Mouse (Mus musculus) kidney, adult 8-10 months (tissue): ENCODE results near the gene Adamts7.

Experiments
- DNase-seq, 2 experiments: peaks; one replicate each; pipeline ENCODE4 v3.0.0; 2022

Gene Adamts7

DNA sequence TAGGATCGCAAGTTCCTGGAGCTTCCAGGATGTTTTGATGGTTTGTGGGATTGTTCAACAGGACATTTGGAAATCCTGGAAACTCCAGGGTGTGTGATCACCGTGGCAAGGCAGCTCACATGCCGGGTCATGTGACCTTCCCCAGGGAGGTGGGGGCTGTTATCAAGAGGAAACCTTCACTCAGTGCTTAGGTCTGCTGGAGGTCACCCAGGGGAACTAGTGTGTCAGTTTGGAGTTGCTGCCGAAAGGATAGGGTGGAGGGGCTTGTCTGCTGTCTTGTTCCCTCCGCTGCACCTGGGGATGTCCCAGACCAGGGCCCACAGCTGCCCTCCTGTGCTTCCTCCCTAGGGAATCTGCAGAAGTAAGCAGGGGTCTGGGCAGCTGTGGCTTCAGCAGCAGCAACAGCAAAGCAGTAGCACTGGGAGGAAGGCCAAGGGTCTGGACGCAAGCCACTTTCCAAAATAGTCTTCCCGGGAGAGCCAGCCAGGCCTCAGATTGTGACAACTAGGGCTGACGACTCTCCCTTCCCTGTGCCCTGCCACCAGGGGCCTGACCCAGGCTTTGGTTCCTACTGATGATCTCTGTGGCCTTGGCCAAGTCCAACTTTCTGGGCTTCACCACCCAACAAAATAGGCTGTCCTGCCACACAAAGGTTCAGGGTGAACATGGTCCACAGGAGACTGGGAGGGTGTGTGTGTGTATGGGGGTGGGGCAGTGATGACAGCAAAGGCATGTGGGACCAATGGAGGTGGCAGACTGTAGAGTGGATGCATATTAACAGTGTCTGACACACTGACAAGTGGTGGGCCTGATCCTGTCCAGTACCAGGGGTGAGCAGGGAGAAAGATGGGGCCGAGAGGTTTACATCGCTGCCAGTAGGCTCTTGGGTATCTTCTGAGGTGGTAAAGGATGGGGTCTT lies 35.9 kb downstream of the Adamts7 start:
- DNase-seq = peak; percentile 70 to 75

GRCm38 (mm10) chr9:90199611-90200010 lies 36.7 kb downstream of the Adamts7 start:
- no peak for DNase-seq

DNA sequence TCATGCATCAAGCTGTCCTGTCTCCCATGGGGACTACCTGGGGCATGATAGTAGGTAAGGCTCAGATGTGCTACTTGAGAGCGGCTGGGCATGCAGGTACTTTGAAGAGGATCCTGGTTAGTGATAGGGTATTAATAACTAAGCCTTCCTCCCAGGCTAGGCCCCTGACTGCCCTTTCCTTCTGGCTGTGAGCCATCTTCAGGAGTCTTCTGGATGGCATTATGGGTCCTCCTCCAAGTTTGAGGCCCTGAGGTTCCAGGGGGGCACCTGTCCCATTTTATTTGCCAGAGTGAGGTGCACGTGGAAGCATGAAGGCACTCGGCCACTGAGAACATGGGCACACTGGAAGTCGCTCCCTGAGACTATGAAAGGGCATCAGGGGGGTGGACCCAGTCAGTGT lies 37.6 kb downstream of the Adamts7 start:
- DNase-seq = no peak

DNA sequence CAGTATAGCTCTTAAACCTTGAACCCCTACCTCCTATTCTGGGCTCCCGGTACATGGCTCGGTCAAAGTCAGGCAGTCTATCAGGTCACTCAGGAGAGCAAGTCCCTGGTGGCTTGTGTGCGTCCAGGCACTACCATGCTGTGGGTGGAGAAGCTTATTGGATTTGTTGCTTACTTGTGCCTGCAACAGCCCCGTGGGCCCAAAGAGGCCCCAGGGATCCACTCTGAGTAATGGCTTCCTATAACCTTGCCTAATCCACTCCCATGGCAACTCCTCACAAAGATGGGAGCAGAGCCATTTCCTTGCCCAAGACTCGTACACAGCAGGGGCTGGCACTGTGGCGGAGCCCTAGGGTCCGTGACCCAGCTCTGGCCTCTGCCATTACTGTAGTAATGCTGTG lies 38.2 kb downstream of the Adamts7 start:
- DNase-seq = no peak

GRCm38 (mm10) chr9:90201541-90201940 lies 38.7 kb downstream of the Adamts7 start:
- no peak for DNase-seq

- no peak for DNase-seq
Measured at GRCm38 (mm10) chr9:90203233-90203632, 40.4 kb downstream of the Adamts7 start.

- DNase-seq = no peak
Measured at GRCm38 (mm10) chr9:90204396-90204915, 41.6 kb downstream of the Adamts7 start.

DNA sequence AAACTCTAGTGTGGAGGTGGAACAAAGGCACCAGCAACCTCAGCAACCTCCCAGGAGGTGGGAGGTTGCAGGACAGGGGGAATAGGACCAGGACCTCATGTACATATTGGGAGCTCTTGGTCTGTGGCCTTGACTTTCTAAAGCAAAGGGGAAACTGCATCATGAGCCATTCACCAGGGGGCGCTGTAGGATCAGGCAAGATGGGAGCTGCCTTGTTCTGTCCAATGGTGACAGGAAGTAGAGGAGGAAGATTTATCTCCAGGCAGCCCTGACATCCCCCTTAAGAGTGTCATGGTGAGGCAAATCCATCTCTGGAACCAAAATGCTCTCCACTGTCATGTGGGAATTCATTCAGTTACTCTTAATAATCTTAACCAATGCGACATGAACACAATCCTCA lies 43.6 kb downstream of the Adamts7 start:
- peak; percentile 51 to 82 for DNase-seq

DNA sequence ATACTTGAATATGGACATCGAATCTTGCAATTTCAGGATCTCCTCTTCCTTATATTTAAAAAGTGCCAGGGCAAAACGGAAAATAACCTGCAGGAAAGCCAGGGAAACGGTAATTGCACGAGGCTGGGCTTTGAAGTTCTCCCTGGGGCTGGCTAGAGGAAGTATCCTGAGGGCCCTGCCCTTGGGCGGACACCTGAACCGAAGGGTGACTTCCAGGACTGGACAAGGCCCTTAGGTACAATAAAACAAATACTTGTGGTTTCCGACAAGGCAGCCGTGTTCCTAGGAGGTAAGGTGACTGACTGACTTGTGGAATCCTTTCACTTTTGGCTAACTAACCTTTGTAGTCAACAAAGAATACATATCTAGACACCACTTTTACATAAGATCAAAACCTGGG lies 44.9 kb downstream of the Adamts7 start:
- DNase-seq = no peak

- DNase-seq = no peak
Measured at GRCm38 (mm10) chr9:90208655-90209054, 45.8 kb downstream of the Adamts7 start.

DNA sequence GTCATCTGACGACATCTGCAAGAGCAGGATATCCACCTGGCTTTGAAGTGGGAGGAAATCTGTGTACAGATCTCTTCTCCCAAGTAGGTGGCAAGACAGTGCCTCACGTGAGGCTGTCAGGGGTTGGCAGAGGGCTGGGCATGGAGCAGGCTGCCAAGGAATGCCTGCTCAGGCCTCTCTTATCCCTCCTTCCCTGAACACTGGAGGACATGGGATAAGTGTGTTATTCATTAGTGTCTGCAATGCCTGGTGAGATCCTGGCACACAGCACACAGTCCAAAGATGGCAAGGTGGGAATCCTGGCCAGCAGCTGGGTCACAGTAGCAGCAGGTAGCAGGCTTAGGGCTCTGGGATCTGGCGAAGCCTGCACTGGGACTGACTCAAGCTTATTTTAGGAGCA lies 50.3 kb downstream of the Adamts7 start:
- DNase-seq = no peak

DNA sequence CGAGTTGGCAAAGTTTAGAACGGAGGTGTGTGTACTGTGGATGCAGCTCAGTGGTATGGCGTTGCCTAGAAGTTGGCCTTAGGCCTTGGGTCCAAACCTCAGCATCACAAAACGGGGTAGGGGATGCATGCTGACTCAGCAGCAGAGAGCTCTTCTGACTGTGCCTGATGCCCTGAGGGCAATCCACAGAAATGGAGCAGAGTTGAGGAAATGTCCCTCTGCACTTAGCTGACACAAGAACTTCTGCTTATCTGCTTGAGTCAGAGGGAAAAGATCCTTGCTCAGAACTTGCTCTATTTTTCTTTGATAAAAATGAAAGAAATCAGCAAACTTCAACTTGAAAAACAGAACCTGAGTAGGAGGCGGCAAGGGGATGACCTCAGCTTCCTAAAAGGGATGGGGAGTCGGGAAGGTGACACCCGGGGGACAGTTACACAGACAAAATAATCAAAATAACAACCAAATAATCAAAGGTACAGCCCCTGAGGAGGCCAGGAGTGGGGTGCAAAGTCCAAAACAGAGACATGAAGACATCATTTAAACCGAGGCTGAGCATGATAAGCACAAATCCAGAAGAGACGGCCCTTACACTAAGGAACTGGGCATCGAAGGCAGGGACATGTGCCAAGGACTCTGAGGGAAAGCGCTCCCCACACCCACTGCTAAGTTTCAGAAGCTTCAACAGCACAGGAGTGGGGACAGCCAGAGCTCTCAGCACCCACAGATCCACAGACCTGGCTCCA lies 53.6 kb downstream of the Adamts7 start:
- DNase-seq = no peak

GRCm38 (mm10) chr9:90217501-90217900 lies 54.6 kb downstream of the Adamts7 start:
- DNase-seq = no peak

DNA sequence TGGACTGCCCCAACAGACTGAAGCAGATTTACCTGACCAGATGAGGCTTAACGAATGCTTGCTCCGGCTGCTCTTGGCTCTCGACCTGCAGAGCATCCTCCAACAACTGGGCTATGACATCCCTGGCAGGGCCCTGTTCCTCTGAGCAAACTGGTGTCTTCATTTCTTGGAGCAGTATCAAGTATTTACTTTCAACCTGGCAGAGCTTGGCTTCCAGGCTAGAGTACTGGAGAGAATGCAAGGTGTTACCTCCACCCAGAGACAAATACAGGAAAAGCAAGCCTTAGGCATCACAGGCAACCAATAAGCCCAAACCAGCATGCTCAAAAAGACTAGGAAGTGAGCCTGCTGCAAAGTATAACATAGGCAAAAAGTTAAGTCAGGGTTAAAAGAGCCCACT lies 59.4 kb downstream of the Adamts7 start:
- DNase-seq = no peak

GRCm38 (mm10) chr9:90226081-90226741 lies 63.3 kb downstream of the Adamts7 start:
- DNase-seq = peak; percentile 19 to 47

DNA sequence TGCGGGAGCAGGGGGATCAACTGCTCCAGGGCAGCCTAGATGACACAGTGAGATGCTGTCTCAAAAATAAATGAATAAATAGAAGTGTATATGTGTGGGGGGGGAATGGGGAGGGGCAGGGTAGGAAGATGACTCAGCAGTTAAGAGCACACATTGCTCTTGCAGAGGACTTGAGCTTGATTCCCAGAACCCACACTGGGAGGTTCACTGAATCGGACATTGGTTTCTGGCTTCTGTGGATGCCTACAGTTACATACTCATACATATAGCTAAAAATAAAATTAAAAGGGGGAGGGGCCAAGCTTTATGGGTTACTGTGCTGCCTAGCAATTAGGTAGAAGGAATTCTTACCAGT lies 63.9 kb downstream of the Adamts7 start:
- no peak for DNase-seq

DNA sequence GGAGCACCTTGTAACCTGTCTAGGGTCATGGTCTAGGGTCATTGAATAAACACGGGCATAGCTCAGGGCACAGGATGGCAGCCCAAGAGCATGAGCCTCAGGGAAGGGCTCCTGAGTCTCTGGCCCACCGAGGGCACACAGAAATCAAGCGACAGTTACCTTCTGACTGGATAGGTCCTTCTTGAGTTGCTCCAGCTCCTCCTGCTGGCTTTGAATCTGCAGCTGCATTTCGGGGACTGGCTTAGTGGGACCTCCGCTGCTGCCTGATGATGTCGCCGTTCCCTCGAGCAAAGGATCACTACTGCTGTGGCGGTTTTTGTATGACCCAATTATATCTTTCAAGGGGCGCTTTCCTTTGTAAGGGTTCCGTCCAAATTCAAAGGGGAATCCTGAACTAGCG lies 64.3 kb downstream of the Adamts7 start:
- peak; percentile 19 to 41 for DNase-seq

DNA sequence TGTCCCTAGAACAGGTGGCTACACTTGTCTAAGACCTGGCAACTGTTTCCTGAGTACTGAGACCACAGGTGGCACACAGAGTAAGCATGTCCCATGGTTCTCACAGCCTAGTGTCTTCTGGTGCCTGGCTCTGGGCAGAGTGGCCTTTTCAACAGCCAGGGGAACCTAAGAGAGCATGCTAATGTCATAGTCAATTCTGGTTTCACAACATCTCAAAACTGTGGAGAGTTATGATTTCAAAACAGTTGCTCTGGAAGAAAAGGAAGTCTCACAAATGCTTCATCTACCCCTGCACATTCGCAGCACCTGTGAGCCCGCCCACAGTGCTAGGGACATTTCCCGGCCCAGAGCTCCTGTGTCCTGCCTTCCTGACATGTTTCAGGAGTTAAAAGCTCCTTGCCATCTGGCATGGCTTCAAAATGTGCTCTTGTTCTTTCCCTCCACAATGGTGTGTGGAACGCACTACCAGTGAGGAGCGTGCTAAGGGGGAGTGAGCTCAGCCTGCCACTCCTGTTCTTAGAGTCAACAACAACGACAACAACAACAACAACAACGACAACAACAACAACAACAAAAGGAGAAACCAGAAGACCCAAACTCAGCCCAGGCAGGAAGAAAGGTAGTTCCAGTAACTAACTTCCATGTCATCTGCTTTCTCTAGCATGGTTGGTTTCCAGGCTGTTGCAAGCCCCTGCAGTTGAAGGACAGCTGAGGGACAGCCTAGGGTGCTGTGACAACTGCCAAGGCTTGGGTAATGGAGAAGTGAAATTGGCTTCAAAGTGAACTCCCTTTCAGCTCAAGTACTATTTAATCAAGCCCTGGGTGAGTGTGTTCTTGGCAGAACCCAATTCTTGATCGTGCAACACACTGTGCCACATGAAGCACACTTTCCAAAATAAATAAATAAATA lies 70.2 kb downstream of the Adamts7 start:
- DNase-seq = no peak

DNA sequence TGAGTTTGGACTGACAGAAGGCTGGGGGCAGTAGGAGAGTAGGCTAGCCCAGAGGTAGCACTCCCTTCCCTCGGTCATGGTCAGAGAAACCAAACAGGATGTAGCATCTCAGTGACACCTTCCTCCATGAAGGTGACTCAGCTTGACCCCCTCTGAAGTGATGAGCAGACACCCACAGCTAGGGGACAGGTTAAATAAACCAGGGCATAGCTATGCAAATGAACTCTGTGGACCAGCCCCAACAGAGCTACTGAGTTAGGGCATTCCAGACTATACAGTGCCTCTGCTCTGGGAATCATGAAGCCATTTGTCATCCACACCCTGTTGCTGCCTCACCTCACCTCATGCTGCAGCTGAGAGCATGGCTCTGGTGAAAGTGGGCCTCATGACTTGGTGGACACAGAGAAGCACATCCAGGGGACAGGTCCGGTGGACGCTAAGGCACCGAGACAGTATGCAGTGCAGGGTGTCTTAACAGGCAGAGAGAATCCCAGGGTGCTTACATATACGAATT lies 71.1 kb downstream of the Adamts7 start:
- DNase-seq = no peak

DNA sequence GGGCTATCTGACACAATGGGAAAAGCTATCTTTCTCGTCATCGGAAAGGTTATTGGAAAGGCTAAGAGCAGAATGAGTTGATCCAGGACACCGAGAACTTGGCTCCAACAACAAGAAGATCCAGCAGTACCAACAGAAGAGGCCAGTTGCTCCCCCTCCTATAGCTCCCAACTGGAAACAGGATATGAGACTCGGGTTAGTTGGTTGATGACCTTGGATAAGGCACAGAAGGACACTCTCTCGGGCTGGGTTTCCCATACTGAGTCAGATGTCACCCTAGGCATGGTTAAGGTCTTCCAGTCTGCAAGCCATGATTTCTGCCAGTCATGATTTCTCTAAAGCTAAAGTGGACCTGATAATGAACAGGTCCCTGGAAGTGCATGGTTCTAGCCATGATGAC lies 71.9 kb downstream of the Adamts7 start:
- no peak for DNase-seq

- DNase-seq = no peak
Measured at GRCm38 (mm10) chr9:90235258-90235882, 72.5 kb downstream of the Adamts7 start.

DNA sequence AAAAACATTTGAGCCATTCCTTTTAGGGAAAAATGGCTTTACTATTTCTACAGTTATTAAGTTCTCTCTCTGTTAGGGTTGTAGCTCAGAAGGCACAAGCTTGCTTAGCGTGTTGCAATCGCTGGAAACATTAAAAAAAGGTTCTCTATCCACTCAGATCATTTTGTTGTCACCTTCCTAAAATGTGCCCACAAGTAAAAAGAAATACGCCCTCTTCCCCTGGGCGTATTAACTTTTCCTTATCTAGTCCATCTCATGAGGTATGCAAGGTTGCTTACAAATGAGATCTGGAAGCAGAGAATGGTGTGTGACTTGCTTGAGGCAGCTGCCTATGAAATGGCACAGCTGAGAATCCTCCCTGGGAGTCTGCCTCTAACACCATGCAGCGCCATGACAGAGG lies 73.9 kb downstream of the Adamts7 start:
- DNase-seq = no peak
